Mouse (Mus musculus): ENCODE results near the gene Hspbp1.

The Hspbp1 gene

DNA sequence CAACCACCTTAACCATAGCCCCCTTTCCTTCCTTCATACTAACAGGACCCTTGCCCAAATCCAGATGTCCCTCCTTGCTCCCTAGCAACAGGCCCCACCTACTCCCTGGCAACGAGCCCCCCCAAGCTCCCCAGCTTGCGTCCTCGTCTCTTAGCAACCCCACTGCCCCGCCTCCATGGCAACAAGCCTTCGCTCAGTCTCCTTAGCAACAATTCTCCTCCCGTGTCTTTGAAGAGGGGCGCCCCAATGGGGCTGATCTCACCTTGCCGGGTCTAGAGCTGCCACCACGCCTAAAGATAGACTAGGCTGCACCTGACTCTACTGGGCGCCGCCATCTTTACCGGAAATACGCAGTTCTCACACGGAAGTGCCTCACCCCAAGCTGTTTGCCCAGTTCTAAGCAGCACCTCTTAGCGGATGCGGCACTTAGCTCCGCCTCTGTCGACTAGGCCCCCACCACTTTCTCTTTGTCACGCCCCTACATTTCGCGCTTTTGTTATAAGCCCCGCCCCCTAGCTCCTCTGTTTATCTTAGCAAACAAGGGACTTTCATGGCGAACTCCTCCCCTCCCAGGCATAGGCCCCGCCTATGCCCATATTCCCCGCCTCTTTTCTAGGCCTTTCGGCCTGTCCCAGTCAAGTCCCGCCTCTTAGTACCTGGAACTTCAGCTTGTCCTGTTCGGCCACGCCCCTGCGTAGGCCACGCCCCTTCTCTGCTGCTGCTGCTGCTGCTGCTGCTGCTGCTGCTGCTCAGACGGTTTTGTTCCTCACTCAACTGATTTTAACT lies at the start of gene Hspbp1:
Gene Hspbp1 (minus strand): TSS at position 437 of the 786 bp plus-strand sequence.
- peak; percentile 98 for DNase-seq (ENCODE audit: low spot score)

DNA sequence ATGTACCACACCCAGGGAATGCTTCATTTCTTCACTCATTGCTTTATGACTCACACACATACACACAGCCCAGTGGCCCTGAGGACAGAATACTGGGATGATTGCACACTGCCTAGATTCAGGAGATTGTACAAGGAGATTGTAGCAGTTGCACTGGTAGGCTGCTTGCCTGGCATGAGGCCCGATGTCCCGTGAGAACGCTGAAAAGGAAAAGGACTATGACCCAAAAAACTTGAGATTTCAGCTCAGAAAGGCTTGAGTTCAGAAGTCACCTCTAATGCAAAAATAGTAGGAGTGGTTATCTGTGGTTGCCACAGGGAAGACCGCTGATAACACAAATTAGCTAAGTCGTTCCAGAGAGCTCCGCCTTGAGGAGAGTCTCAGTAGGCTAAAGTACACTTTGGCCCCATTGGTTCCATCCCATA lies 48.1 kb upstream of the Hspbp1 start:
- DNase-seq (ENCODE audit: low spot score): no peak

DNA sequence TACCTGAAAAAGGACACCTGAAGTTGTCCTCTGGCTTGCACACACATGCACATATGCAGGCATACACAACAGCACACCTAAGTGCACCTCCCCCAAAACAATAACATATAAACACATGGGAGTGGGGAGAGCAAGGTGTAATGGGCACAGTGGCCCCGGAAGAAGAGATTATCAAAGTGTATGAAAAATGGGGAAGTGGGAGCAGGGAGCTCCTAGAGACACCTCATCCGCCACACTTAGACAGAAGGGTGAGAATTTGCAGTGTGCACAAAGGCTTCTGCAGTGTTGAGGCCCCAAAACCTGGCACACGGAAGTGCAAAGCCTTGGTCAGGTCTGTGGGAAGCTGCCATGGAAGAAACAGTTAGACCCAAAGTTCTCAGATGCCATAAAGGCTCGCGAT lies 46.2 kb upstream of the Hspbp1 start:
- no peak for DNase-seq (ENCODE audit: low spot score)

DNA sequence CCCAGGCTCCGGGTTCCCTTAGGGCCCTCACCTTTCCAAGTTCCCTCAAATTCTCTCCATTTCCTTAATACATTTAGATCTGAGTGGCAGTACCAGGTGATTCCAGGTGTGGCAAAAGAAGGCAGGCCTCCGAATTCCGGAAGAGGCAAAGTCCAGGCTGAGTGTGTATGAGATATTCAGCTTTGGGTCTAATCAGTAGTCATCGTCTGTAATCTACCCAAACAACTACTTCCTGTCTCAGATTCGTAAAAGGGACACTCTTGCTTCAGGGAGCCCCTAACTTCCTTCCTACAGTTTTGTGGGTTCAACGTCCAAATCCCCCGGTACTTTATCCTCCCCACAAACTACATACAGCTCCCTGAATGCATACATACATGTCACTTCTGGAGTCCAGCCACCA lies 40.3 kb upstream of the Hspbp1 start, which contains the start of gene Tmem150b:
Gene Tmem150b (minus strand): TSS at position 81 of the 400 bp plus-strand sequence.
- DNase-seq (ENCODE audit: low spot score): no peak

DNA sequence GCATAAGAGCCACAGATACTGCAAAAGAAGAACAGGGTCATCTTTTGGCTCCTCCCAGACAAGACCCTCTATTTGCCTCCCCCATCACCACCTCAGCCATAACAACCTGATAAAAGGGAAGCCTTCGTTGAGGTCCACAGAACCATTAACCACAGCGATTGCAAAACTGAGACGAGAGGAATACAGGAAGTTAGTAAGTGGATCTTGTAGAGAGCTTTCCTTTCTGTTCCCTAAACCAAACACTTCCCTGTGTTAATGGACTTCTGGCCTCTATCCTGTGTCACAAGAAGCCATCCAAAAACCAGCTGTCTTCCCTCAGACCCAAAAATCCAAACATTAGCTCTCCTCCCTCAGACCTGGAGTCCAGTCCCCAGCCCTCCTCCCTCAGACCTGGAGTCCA lies 39.5 kb upstream of the Hspbp1 start:
- DNase-seq (ENCODE audit: low spot score): peak; percentile 61

DNA sequence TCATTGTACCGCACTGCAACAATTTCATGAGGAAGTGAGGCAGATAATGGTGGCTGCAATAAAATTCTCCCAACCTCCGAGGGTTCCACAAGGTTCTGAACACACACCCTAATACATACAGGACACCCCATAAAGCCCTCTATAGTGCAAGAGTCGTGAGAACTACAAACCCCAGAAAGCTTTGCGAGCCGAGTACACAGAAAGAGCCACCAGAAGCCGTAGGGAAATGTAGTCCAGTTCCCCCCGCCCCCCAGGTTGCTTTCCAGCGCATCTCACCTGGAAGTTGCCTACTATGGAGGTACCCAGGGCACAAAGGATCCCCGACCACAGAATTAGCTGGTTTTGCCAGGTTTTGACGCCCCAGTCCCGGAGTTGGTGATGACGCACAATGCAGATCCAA lies 38.6 kb upstream of the Hspbp1 start:
- peak; percentile 21 for DNase-seq (ENCODE audit: low spot score)

DNA sequence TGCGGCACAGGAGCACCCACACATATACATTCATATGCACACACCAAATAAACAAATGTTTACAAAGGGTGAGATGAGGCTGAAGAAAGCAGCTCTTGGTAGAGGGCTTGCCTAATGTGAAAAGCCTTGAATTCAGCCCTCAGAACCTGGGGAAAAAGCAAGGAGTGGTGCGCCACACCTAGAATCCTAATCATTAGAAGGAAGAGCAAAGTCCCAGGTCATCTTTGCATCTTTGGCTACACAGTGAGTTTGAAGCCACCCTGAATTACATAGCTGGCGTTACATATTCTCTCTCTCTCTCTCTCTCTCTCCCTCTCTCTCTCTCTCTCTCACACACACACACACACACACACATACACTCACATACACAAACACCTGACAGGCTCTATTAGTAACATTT lies 34.4 kb upstream of the Hspbp1 start:
- no peak for DNase-seq (ENCODE audit: low spot score)

DNA sequence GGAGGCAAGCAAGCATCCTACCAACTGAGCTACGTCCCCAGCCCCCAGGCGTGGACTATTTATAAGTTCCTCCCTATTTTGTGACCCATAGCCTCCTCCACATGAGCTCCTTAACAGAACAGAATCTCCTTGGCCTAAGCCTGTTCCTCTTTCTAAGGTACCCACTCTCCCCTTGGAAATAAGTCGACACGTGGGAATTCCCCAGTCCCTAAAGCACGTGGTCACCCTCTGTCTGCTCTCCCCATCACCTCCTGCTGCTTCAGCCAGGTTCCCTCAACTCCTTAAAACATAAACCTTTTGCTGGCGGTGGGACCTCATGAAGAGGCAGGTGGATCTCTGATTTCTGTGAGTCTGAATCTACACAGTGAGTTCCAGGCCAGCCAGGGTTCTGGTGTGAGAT lies 32.1 kb upstream of the Hspbp1 start:
- no peak for DNase-seq (ENCODE audit: low spot score)

DNA sequence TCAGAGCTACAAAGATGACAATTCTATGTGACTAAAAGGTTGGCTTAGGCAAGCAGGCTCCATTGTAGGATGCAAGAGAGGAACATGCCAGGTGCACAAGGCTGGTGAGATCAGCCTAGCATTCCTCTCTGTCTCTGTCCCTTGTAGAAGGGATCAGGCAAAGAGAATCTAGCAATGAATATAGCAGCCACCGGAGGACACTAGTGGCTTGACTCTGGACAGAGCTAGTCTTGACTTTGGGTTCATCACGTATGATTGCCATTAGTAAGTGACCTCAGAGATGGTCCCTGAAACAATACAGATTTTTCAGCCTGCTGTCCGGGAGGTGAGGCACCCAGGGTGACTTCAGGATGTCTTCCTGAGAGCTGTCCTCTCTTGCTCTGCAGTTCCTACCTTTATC lies 27.7 kb upstream of the Hspbp1 start:
- DNase-seq (ENCODE audit: low spot score): no peak

DNA sequence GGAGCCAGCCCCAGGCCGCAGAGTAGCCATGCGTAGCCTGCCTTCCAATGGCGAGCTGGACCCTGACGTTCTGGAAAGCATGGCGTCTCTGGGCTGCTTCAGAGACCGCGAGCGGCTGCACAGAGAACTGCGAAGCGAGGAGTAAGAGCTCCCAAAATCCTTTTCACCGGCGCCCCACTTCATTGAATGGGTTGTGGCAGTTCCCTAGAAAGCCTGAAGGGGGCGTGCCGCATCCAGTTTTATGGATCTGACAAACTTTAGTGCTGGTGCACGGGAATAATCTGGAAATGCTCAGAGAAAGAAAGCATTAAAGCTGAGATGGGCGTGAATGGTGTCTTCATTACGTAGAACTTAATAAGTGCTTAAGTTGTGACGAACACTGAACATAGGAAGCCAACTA lies 20.2 kb upstream of the Hspbp1 start:
- DNase-seq (ENCODE audit: low spot score): peak; percentile 27

DNA sequence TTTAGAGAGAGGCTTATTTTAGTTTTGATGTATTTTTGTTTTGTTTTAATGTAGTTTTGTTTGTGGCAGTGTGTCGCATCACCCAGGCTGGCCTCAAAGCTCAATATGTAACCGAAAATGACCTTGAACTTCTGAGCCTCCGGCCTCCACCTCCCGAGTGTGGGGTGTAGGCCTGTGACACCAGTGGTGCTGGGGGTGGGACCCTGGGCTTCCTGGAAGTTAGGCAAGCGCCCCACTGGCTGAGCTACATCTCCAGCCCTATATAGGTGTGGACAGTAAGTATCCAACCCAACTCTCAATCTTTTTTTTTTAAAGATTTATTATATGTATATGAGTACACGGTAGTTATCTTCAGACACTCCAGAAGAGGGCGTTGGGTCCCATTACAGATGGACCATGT lies 18.3 kb upstream of the Hspbp1 start:
- DNase-seq (ENCODE audit: low spot score): no peak

DNA sequence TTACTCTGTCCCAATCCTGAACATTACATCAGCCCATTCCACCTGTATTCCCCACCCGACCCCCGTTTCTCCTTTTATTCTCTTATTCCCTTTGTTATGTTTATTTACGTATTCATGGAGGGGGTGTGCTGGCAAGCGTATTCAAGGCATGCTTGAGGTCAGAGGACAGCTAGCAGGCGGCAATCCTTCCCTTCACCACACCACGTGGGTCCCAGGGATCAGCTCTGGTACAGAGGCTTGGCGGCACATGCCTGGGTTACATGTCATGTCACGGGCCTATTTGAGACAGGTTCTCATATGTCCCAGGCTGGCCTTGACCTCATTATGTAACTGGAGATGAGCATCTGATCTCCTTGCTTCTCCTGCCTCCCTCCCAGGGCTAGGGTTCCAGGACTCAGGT lies 17.5 kb upstream of the Hspbp1 start:
- DNase-seq (ENCODE audit: low spot score): no peak

DNA sequence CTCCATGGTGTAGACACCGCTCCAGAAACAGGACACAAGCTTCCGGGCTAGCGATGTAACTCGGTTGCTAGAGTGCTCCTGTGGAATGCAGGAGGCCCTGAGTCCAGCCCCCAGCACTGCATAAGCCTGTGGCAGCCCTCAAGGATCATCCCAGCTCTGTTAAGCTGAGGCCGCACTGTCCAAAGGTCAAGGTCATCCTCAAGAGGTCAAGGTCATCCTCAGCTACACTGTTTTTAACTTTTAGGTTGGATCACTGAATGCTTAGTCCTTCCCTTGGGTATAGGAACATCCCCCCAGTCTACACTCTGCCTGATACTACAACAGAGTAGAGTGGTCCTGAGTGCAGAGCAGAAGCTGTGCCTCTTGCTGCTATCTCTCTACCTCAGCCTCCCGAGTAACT lies 8.1 kb upstream of the Hspbp1 start:
- DNase-seq (ENCODE audit: low spot score): no peak

DNA sequence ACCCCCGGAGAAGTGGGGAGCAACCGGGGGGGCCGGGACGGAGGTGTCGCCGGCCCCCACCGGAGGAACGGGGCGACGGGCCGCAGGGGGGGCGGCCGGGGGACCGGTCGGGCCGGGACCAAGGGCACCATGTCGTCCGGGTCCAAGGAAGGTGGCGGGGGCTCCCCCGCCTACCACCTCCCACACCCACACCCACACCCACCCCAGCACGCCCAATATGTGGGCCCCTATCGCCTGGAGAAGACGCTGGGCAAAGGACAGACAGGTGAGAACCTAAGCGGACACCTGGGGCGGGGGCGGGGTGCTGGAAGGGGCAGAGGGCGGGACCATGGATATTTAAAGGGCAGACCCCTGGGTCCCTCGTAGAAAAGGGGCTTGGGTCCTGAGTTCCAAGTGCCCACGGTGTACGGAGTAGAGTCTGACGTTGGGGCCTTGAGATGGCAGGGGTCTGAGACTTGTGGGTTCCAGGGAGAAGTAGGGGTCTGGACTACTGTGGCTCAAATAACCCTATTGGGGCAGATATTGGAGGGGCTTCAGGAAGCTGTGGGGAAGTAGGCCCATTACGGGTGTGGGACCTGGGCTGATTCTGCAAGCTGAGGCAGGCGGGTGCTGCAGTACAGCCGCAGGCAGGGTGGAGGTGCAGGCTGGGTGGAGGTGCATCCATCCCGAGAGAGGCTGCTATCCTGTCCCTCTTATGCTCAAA lies 6.2 kb upstream of the Hspbp1 start:
- DNase-seq (ENCODE audit: low spot score): no peak

DNA sequence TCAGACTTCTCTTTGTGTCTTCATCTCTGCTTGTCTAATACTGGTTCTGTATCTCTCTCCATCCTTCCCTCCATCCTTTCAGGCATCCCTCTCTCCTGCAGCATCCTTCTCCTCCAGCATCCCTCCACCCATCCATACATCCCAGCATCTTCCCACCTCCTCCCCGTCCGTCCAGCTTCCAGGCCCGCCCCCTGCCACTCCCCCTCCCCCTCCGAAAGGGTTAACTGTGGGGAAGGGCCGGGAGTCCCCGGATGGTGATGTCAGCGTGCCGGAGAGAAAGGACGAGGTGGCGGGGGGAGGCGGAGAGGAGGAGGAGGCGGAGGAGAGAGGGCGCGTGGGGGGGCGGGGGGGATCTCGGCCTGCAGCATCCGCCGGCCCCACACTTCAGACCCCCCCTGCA lies 5.5 kb upstream of the Hspbp1 start, which contains the start of gene Brsk1:
Gene Brsk1 (plus strand): TSS at position 218 of the 400 bp plus-strand sequence.
- peak; percentile 20 for DNase-seq (ENCODE audit: low spot score)

DNA sequence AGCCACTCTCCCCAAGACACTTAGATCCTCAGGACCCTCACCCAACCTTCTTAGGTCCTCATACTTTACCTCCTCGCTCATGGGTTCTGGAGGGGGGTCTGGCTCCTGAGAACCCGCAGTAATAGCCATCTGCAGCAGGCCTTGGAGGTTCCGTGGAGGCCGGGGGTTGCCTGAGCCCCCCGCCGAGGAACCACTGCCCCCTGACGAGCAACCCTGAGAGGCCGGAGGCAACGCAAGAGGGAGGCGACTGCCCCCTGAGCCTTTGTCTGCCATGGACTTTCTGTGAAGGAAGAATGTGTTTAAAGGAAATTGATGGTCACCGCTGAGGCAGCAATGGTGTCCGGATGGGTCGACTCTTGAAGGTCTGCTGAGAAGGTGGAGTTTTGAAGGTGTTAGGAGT lies 665 bp downstream of the Hspbp1 start:
- no peak for DNase-seq (ENCODE audit: low spot score)

DNA sequence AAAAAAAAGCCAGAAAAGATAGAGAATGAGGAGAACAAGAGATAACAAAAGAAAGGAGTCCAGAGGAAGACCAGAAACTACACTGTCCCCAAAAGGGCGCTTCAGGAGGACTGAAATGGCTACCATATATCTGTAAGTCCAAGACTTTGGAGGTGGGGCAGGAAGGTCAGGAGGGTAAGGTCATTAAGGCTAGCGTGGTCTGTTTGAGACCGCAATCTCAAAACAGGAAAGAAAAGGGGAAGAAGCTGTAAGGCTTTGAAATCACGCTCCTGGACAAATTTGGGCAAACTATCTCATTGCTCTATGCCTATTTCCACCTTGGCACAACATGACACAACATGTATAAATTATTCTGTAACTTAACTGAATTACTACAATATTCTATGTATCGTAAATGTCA lies 1.6 kb downstream of the Hspbp1 start:
- DNase-seq (ENCODE audit: low spot score): no peak

DNA sequence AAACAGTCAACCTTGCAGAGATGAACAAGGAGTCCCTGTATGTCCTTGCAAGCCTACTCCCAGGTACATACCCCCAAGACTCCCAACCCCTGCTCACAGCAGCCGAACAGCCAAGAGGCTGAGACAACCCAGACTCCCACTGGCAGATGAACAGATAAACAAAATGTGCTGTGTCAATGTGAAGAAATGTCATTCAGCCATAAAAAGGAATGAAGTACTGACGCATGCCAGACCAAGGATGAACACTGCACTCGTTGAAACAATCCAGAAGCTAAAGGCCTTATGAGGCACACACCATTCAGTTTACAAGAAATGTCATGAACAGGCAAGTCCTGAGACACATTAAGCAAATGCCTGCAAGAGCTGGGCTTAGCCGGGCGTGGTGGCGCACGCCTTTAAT lies 9.7 kb downstream of the Hspbp1 start:
- no peak for DNase-seq (ENCODE audit: low spot score)

DNA sequence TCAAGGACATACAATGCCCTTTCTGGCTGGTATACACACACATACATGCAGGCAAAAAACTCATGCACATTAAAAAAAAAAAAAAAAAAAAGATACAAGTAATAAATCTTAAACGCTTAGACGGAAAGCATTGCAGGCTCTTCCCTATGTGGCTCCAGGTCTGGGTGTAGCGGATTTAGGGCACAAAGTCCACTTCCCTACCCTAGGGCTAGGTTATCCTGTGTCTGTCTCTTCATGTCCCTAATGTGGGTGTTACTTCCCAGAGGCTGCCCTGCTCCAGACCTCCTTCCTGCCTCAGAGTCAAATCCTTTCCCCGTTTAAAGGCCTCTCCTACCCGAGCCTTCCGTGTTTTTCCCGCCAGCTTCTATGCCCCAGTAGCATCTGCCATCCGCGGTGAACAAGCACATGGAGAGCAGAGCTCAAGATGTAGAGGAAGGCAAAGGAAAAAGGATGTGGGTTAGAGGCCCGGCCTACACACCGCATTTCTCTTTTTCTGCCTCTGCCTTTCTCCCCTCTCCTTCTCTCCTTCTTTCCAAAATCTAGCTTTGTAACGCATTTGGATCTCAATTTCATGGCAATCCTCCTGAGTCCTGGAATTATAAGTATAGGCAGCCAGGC lies 10.6 kb downstream of the Hspbp1 start:
- DNase-seq (ENCODE audit: low spot score): no peak

DNA sequence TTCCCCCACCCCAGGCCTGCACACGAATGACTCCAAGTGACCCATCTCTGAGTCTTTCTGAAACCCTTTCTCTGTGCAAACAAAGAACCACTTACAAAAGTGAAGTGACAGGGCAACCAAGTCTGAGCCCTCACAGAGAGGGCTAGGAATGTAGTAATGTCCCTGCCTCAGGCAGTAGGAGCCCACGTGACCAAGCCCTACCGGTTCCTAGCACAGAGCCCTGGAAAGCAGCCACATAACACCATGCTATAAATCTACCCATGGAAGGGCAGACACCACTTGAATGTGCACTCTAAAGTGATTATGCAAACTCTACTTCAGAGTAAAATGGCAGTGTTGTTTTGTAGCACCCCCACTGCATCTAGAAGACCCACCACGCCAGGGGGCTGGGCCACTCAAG lies 12.9 kb downstream of the Hspbp1 start:
- peak; percentile 64 for DNase-seq (ENCODE audit: low spot score)

DNA sequence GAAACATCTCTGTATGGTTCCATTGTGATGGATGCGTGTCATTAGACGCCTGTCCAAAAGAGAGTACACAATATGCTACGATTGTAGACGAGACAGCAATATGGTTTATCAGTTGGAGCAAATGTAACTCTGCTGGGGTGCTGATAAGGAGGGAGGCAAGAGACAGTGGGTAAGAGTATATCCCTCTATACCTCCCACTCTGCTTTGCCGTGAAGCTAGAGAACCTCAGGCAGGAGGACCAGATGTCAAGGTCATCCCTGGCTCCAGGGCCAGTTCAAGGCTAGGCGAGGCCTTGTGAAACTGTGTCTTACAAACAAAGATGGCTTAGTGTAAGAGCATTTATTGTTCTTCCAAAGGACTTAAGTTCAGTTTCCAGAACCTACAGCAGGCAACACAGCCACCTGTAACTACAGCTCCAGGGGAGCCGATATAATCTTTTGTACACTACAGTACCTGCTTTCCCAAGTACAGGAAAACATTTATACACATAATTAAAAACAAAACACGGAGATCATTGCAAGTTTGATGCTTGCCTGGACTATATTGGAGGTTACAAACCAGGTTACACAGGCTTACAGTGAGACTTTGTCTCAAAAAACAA lies 14.1 kb downstream of the Hspbp1 start:
- no peak for DNase-seq (ENCODE audit: low spot score)

DNA sequence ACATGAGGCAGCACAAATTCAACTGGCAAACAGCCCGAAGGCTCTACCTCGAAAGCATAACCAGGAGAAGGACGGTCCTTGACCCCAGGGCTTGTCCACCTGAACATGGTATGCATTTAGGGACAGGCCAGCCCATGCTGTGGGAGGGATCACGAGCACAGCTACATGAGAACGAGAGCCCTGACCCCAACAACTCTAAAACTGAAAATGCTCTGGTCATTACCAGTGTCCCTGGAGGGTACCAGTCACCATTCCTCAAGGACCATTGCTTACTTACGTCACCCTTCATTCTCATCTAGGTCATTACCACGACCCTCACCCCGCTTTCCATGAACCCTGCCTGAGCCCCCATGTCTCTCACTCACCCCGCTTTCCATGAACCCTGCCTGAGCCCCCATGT lies 15.7 kb downstream of the Hspbp1 start:
- DNase-seq (ENCODE audit: low spot score): no peak

DNA sequence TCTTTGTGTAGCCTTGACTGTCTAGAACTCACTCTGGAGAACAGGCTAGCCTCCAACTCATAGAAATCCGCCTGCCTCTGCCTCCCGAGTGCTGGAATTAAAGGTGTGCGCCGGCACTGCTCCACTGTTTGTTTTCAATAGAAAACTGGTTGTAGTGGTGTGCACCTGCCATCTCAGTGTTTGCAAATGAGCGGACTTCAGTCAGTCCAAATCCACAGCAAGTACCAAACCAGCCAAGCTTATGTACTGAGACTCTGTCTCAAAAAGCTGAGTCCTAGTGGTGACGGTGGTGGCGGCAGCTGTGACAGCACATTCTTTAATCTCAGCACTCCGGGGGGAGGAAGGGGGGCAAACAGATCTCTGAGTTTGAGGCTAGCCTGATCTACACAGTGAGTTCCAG lies 16.4 kb downstream of the Hspbp1 start:
- no peak for DNase-seq (ENCODE audit: low spot score)

Data from lung, postnatal 25 days (tissue).